Mouse (Mus musculus): Measurements from ENCODE around the gene Mreg.

DNA sequence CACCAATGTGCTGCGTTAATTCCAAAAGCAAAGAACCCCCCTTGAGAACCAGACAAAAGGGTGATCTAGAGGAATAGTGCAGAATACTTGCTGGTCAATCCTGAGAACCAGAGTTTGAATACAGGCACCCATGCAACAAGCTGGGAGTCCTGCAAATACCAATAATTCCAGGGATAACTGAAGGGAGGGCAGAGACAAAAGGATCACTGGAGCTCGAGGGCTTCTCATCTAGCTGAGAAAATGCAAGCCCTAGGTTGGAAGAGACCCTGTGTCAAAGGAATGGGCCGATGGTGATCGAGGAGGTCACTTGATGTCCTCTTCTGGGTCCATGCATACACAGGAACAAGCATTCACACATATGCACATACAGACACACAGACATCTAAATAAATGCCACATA lies 92.1 kb downstream of the Mreg start:
- no peak for TF ChIP-seq CTCF (IDR thresholded peaks at IDR 0.05; ENCODE audit: low read depth)
- TF ChIP-seq EP300 (IDR thresholded peaks at IDR 0.05; ENCODE audit: low read depth), result no peak
